Mouse (Mus musculus): ENCODE data around the gene 1700028J19Rik. TPM values are rescaled to one million over a fixed set of nuclear protein-coding genes. Genes with fewer than 3 reads are reported as not detected.
A peak's percentile ranks its signal among the peaks of the same experiment; 100 is the strongest.

1700028J19Rik gene
- 0.87 and 3.6 TPM in 2 replicates for total RNA-seq (2014; fragmentation: Nextera tagmentation)
- 0.60 and 1.3 TPM in 2 replicates for total RNA-seq (2017)
- polyA plus RNA-seq (2012), result 0.05 TPM in 1 of 2 replicates, not detected in the other

DNA sequence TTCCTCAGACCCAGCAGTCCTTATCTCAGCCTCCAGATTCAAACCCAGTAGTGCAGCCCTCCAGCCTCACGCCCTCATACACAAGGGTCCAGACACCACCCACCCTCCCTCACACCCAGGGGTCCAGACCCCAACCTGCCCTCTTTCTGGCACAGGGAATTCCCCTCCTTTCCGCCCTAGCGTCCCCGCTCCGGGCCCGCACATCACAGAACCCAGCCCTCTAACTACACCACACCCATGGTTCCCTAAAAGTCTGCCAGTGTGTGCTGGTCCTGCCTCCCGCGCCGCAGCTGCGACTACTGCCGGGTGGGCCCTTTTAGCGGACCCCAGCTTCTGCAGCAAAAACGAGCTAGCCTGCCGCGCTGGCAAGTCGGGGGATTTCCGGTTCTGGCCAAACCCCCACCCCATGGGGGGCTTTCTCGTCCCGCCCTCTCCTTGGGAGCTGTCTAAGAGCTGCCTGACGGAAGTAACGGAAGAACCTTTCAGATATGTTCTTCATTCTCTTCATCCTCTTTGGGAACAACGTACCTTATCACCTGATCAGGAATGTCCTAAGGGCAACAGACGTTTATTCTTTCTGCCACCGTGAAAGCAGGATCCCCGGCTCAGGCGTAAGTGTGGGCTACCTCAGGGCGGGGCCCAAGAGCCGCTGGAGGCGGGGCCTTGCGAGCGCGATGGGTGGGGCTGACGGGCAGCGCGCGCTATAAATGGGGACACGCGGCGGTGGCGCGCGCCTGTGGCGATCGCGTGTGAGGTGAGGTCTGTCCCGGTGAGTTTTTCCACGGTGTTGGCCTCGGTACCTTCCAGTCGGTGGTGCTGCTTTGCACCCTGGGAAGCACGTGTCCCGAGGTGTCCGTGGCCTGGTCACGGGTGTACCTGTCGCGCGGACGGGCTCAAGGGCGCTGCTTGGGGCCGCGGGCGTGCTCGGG lies at the start of gene 1700028J19Rik, which contains the start of gene 2410002F23Rik:
TSS of gene 1700028J19Rik (minus strand) at position 641 of the 929 bp plus-strand sequence.
TSS of gene 2410002F23Rik (plus strand) at position 668 of the 929 bp plus-strand sequence.
- Histone ChIP-seq H3K9me3 (replicated peaks) (no peaks in the 10 kb centered on the region), H3K36me3 (replicated peaks) (peaks cover 42% of the 10 kb centered on the region), H3K4me1 (ENCODE audit: insufficient read depth, low read depth, low read length) (peaks cover 42% of the 10 kb centered on the region), H3K4me3 (ENCODE audit: low read depth, low read length) (peak within 1 kb of the TSS; percentile 99), H3K27me3 (ENCODE audit: insufficient read depth, low read length) (peaks cover 3% of the 10 kb centered on the region; the same call in 1 of the 2 replicates)
- DNase-seq (ENCODE audit: low spot score), result peak; percentile 90
- ATAC-seq (ENCODE audit: extremely low read depth, insufficient number of reproducible peaks, low FRiP score, poor library complexity, severe bottlenecking), result peak; percentile 62
- TF ChIP-seq POLR2AphosphoS5 (IDR thresholded peaks at IDR 0.05; ENCODE audit: insufficient replicate concordance, low read depth, low read length), result peak; percentile 94; the same call in 1 of the 2 replicates
- TF ChIP-seq GATA1 (IDR thresholded peaks at IDR 0.05; ENCODE audit: borderline replicate concordance, low read length), result no peak

DNA sequence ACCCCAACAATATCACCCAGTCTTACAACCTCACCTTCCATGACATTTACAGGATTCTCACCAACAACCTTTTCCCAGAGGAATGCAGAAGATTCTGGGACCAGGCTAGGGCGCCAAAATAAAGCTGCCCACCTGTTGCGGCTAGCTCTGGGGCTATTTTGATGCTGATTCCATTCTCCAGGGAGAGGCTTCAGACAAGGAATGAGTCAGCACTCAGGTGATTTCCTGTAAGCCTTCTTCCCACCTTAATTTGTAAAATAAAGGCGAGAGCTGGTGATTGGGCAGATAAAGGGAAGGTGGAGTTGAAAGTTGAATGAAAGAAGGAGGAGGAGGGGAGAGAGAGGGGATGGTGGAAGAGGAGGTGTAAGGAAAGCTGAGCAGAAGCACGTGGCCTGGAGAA lies 44.9 kb upstream of the 1700028J19Rik start:
- no peak for ATAC-seq (ENCODE audit: extremely low read depth, insufficient number of reproducible peaks, low FRiP score, poor library complexity, severe bottlenecking)
- Histone ChIP-seq H3K27me3 (ENCODE audit: insufficient read depth, low read length) (peaks cover 24% of the 10 kb centered on the region), H3K4me1 (ENCODE audit: insufficient read depth, low read depth, low read length) (no peaks in the 10 kb centered on the region), H3K36me3 (replicated peaks) (no peaks in the 10 kb centered on the region), H3K4me3 (ENCODE audit: low read depth, low read length) (no peak overlapping the region), H3K9me3 (replicated peaks) (no peaks in the 10 kb centered on the region)
- no peak for DNase-seq (ENCODE audit: low spot score)
- TF ChIP-seq POLR2AphosphoS5 (IDR thresholded peaks at IDR 0.05; ENCODE audit: insufficient replicate concordance, low read depth, low read length) (no peak), GATA1 (IDR thresholded peaks at IDR 0.05; ENCODE audit: borderline replicate concordance, low read length) (no peak), TAL1 (conservative IDR thresholded peaks at IDR 0.05; ENCODE audit: low read depth, low read length) (no peak)

DNA sequence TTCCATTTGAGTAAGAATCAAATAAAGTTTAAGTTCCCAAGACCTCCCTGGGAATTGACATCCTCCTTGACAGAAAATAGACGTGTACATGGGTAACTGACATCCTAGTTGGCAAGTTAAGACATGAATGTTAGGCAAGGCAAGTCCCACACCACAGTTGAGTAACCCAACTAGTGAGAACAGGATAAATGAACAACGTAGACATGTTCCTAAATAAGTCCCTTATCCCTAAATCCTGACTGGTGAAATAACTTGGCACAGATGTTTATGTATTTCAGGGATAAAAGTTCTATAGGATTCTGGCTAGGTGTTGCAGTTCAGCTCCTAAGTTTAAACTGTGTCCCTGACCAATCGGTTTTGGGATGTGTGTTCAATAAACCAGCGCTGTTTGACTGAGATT lies 44.5 kb upstream of the 1700028J19Rik start:
- TF ChIP-seq TAL1 (conservative IDR thresholded peaks at IDR 0.05; ENCODE audit: low read depth, low read length) (no peak), POLR2AphosphoS5 (IDR thresholded peaks at IDR 0.05; ENCODE audit: insufficient replicate concordance, low read depth, low read length) (no peak), GATA1 (IDR thresholded peaks at IDR 0.05; ENCODE audit: borderline replicate concordance, low read length) (no peak), GATA2 (IDR thresholded peaks at IDR 0.05; ENCODE audit: borderline replicate concordance, low read depth, low read length) (no peak), CTCF (IDR thresholded peaks at IDR 0.05; ENCODE audit: low read depth, low read length) (no peak)

DNA sequence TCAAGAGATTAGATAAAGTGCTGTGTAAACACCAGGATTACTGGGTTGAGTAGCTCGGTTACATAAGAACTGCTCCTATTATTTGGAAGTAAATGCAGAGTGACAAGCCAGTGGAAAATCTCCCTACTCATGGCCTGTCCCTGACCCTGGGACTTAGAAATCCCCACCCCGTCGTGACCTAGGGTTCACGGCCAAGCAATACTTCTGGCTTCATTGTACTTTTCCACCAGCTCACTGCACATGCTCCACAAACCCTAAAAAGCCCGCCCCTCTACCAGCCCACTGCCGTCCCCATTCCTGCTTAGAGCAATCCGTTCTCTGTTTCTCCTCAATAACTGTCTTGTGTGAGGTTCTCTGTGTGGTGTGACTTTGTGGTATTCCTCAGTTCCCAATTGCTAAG lies 41.3 kb upstream of the 1700028J19Rik start:
- H3K27me3 ChIP-seq (ENCODE audit: insufficient read depth, low read length), result peaks cover 23% of the 10 kb centered on the region
- DNase-seq (ENCODE audit: low spot score) (no peak), ATAC-seq (ENCODE audit: extremely low read depth, insufficient number of reproducible peaks, low FRiP score, poor library complexity, severe bottlenecking) (no peak)
- no peak overlapping the region for H3K4me3 ChIP-seq (ENCODE audit: low read depth, low read length)
- no peaks in the 10 kb centered on the region for H3K36me3 ChIP-seq (replicated peaks)
- no peaks in the 10 kb centered on the region for H3K4me1 ChIP-seq (ENCODE audit: insufficient read depth, low read depth, low read length)
- H3K9me3 ChIP-seq (replicated peaks), result no peaks in the 10 kb centered on the region
- TF ChIP-seq POLR2AphosphoS5 (IDR thresholded peaks at IDR 0.05; ENCODE audit: insufficient replicate concordance, low read depth, low read length), result no peak
- no peak for TF ChIP-seq TAL1 (conservative IDR thresholded peaks at IDR 0.05; ENCODE audit: low read depth, low read length)
- TF ChIP-seq CTCF (IDR thresholded peaks at IDR 0.05; ENCODE audit: low read depth, low read length), result no peak
- no peak for TF ChIP-seq GATA1 (IDR thresholded peaks at IDR 0.05; ENCODE audit: borderline replicate concordance, low read length)
- no peak for TF ChIP-seq GATA2 (IDR thresholded peaks at IDR 0.05; ENCODE audit: borderline replicate concordance, low read depth, low read length)

More for the DNA sequence above, 44.5 kb upstream of the 1700028J19Rik start:
- Histone ChIP-seq H3K27me3 (ENCODE audit: insufficient read depth, low read length) (peaks cover 21% of the 10 kb centered on the region), H3K36me3 (replicated peaks) (no peaks in the 10 kb centered on the region), H3K9me3 (replicated peaks) (no peaks in the 10 kb centered on the region), H3K4me1 (ENCODE audit: insufficient read depth, low read depth, low read length) (no peaks in the 10 kb centered on the region), H3K4me3 (ENCODE audit: low read depth, low read length) (no peak overlapping the region)
- ATAC-seq (ENCODE audit: extremely low read depth, insufficient number of reproducible peaks, low FRiP score, poor library complexity, severe bottlenecking), result no peak
- DNase-seq (ENCODE audit: low spot score), result no peak

DNA sequence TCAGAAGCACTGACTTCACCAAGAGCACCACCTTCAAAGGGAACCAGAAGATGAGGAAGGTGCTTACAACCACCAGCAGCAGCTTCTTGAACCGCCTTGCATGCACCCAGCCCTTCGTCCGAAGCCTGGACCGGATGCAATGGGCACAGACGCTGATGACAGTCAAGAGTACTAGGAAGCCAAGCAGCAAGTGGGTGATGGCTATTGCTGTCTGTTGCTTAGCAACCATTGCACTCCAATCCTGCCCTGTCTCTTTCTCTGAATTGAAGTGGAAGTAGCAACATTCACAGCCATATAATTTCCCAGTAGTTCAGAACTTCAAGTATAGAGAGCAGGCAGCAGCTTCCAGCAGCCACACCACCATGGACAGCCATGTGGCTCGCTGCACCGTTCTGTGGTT lies 35.1 kb upstream of the 1700028J19Rik start:
- Histone ChIP-seq H3K36me3 (replicated peaks) (no peaks in the 10 kb centered on the region), H3K4me3 (ENCODE audit: low read depth, low read length) (no peak overlapping the region), H3K9me3 (replicated peaks) (no peaks in the 10 kb centered on the region), H3K27me3 (ENCODE audit: insufficient read depth, low read length) (peaks cover 15% of the 10 kb centered on the region), H3K4me1 (ENCODE audit: insufficient read depth, low read depth, low read length) (no peaks in the 10 kb centered on the region)
- no peak for ATAC-seq (ENCODE audit: extremely low read depth, insufficient number of reproducible peaks, low FRiP score, poor library complexity, severe bottlenecking)
- DNase-seq (ENCODE audit: low spot score), result no peak
- TF ChIP-seq TAL1 (conservative IDR thresholded peaks at IDR 0.05; ENCODE audit: low read depth, low read length), result no peak
- no peak for TF ChIP-seq POLR2AphosphoS5 (IDR thresholded peaks at IDR 0.05; ENCODE audit: insufficient replicate concordance, low read depth, low read length)
- TF ChIP-seq GATA1 (IDR thresholded peaks at IDR 0.05; ENCODE audit: borderline replicate concordance, low read length), result no peak
- TF ChIP-seq CTCF (IDR thresholded peaks at IDR 0.05; ENCODE audit: low read depth, low read length), result no peak
- no peak for TF ChIP-seq GATA2 (IDR thresholded peaks at IDR 0.05; ENCODE audit: borderline replicate concordance, low read depth, low read length)

DNA sequence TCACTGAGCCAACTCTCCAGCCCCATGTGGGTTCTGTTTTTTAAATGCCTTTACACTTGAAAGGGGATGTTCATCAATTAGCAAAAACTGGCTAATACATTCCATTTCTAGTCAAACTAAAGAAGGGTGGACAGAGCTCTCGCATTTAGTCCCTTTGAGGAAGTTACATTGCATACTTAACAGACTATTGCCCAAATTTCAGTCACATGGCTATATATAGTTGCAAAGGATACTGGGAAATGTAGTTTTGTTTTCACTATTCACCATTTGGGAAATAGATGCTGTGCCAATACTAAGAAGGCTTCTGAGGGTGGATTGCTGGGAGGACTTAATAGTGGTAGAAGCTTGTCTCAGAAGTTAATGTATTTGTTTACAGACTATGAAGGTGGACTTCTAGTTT lies 34.5 kb upstream of the 1700028J19Rik start:
- no peak for TF ChIP-seq POLR2AphosphoS5 (IDR thresholded peaks at IDR 0.05; ENCODE audit: insufficient replicate concordance, low read depth, low read length)
- no peak for TF ChIP-seq GATA1 (IDR thresholded peaks at IDR 0.05; ENCODE audit: borderline replicate concordance, low read length)
- TF ChIP-seq TAL1 (conservative IDR thresholded peaks at IDR 0.05; ENCODE audit: low read depth, low read length), result no peak
- TF ChIP-seq GATA2 (IDR thresholded peaks at IDR 0.05; ENCODE audit: borderline replicate concordance, low read depth, low read length), result no peak
- no peak for TF ChIP-seq CTCF (IDR thresholded peaks at IDR 0.05; ENCODE audit: low read depth, low read length)
- DNase-seq (ENCODE audit: low spot score) (no peak), ATAC-seq (ENCODE audit: extremely low read depth, insufficient number of reproducible peaks, low FRiP score, poor library complexity, severe bottlenecking) (no peak)
- Histone ChIP-seq H3K4me1 (ENCODE audit: insufficient read depth, low read depth, low read length) (no peaks in the 10 kb centered on the region; the same call in 1 of the 2 replicates), H3K27me3 (ENCODE audit: insufficient read depth, low read length) (peaks cover 15% of the 10 kb centered on the region), H3K9me3 (replicated peaks) (no peaks in the 10 kb centered on the region), H3K4me3 (ENCODE audit: low read depth, low read length) (no peak overlapping the region), H3K36me3 (replicated peaks) (no peaks in the 10 kb centered on the region)
